Mouse (Mus musculus) activated CD4-positive, CD25-positive, alpha-beta regulatory T cell (primary cell): ENCODE results near the gene Mrps12. TPM values are rescaled to one million over a fixed set of nuclear protein-coding genes. Genes with fewer than 3 reads are reported as not detected.

Experiments
- polyA plus RNA-seq, 2 experiments: library from polyadenylated mRNA; unstranded; fragments of 100-300 nt; shearing (Covaris generic); gene quantifications; one replicate each; pipeline ENCODE4 v1.2.1; 2017

The Mrps12 gene
- polyA plus RNA-seq, result 10 to 100 TPM; 94.8 to 97.2 TPM

GRCm38 (mm10) chr7:28741709-28742438 lies at the start of gene Mrps12, which contains the start of gene Sars2:
TSS of gene Mrps12 (minus strand) at chr7:28741820.
TSS of gene Sars2 (plus strand) at chr7:28741992.

GRCm38 (mm10) chr7:28788307-28789195 lies 46.9 kb upstream of the Mrps12 start, which contains the start of gene Rinl:
TSS of gene Rinl (plus strand) at chr7:28788969.

GRCm38 (mm10) chr7:28767462-28767965 lies 25.9 kb upstream of the Mrps12 start, which contains the start of gene Nfkbib:
TSS of gene Nfkbib (minus strand) at chr7:28767512.

GRCm38 (mm10) chr7:28766173-28766879 lies 24.7 kb upstream of the Mrps12 start, which contains the start of gene Sirt2:
TSS of gene Sirt2 (plus strand) at chr7:28766735.

GRCm38 (mm10) chr7:28756079-28756478 lies 14.5 kb upstream of the Mrps12 start, which contains the start of gene Ccer2:
TSS of gene Ccer2 (plus strand) at chr7:28756174.

GRCm38 (mm10) chr7:28716590-28717281 lies 24.9 kb downstream of the Mrps12 start, which contains the start of gene Fbxo17:
TSS of gene Fbxo17 (plus strand) at chr7:28716804.

GRCm38 (mm10) chr7:28692545-28693320 lies 48.9 kb downstream of the Mrps12 start, which contains the start of gene Fbxo27:
TSS of gene Fbxo27 (plus strand) at chr7:28692849.

Other genes starting within 250 kb of the Mrps12 start
- not detected for gene Ifnl2, start 231.4 kb downstream of the Mrps12 start, polyA plus RNA-seq
- not detected for gene Ifnl3, start 219.0 kb downstream of the Mrps12 start, polyA plus RNA-seq
- gene Sycn, start 200.9 kb downstream of the Mrps12 start, polyA plus RNA-seq, result not detected
- gene Nccrp1, start 194.6 kb downstream of the Mrps12 start, polyA plus RNA-seq, result under 1 TPM; 0.22 to 0.38 TPM
- gene Samd4b, start 143.7 kb downstream of the Mrps12 start, polyA plus RNA-seq, result 10 to 100 TPM; 25.4 to 29.9 TPM
- 1 to 10 TPM; 6.8 to 7.7 TPM for gene Pak4, start 143.6 kb downstream of the Mrps12 start, polyA plus RNA-seq
- gene Acp7, start 110.5 kb downstream of the Mrps12 start, polyA plus RNA-seq, result not detected
- 1 to 10 TPM; 4.2 to 6.6 TPM for gene Fbxo27, start 49.0 kb downstream of the Mrps12 start, polyA plus RNA-seq
- 10 to 100 TPM in 1 of 2 experiments, 1 to 10 TPM in 1; 9.6 to 16.2 TPM for gene Fbxo17, start 25.0 kb downstream of the Mrps12 start, polyA plus RNA-seq
- gene Sars2, start 172 bp upstream of the Mrps12 start, polyA plus RNA-seq, result 10 to 100 TPM; 19.8 to 23.6 TPM
- gene Ccer2, start 14.4 kb upstream of the Mrps12 start, polyA plus RNA-seq, result not detected
- gene Sirt2, start 24.9 kb upstream of the Mrps12 start, polyA plus RNA-seq, result 100 to 1,000 TPM in 1 of 2 experiments, 10 to 100 TPM in 1; 74.7 to 117 TPM
- gene Nfkbib, start 25.7 kb upstream of the Mrps12 start, polyA plus RNA-seq, result 100 to 1,000 TPM; 102 to 109 TPM
- gene Rinl, start 47.1 kb upstream of the Mrps12 start, polyA plus RNA-seq, result 100 to 1,000 TPM; 220 to 310 TPM
- gene Hnrnpl, start 66.7 kb upstream of the Mrps12 start, polyA plus RNA-seq, result 100 to 1,000 TPM; 305 to 311 TPM
- gene Ech1, start 83.4 kb upstream of the Mrps12 start, polyA plus RNA-seq, result 100 to 1,000 TPM; 187 to 201 TPM
- 10 to 100 TPM; 16.8 to 29.9 TPM for gene Lgals4, start 92.0 kb upstream of the Mrps12 start, polyA plus RNA-seq
- 10 to 100 TPM in 1 of 2 experiments, 1 to 10 TPM in 1; 3.2 to 11.6 TPM for gene Lgals7, start 122.0 kb upstream of the Mrps12 start, polyA plus RNA-seq
- under 1 TPM in 1 of 2 experiments, not detected in 1; 0.65 TPM for gene Capn12, start 139.6 kb upstream of the Mrps12 start, polyA plus RNA-seq
- gene Actn4, start 220.5 kb upstream of the Mrps12 start, polyA plus RNA-seq, result 100 to 1,000 TPM; 157 to 274 TPM
- 100 to 1,000 TPM; 357 to 451 TPM for gene Eif3k, start 240.0 kb upstream of the Mrps12 start, polyA plus RNA-seq
- gene Map4k1, start 240.2 kb upstream of the Mrps12 start, polyA plus RNA-seq, result 100 to 1,000 TPM; 152 to 176 TPM